14 mouse cellular contexts compared by ENCODE assay signal in the genomic region with DNA sequence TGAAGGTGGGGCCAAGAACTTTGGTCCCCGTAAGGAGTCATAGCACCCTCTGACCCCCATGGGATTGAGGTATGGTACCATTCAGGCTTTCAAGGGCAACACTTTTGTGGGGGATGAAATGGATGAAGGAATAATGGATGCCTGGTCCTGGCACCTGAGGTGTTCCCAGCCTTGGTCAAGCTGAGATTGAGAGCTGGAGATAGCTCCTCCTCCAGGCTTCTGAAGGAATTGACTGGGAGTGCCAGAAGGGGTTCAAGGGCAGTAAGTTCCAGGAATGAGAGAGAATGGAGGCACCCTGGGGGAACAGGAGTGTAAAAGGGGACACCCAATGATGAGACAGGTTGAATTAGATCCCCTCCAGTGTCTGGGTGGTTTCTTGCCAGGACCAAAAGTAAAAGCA. TPM values are rescaled to one million over a fixed set of nuclear protein-coding genes. Genes with fewer than 3 reads are reported as not detected.
DNase-seq lines count a peak whose midpoint lies in the region; ATAC-seq and TF ChIP-seq lines count a peak whose summit lies in the region.
"Had no signal": no experiment of that assay in that cellular context is flagged by ENCODE, and none has a peak within 500 bp of the region (broad histone marks: within the 10 kb centered on the region; RNA-seq: fewer than 3 reads in every experiment).

No protein-coding gene starts in this region.

- ATAC-seq in hindbrain, embryonic 12.5 days (ENCODE audit: low FRiP score) = no peak
- no peak for ATAC-seq in hindbrain, embryonic 11.5 days (ENCODE audit: low FRiP score)
- ATAC-seq in hindbrain, embryonic 15.5 days (ENCODE audit: low FRiP score, low read depth) = no peak

- 74% methylated on average over 1 of the region's 1 CpGs for WGBS in hindbrain, embryonic 12.5 days
- WGBS in hindbrain, embryonic 11.5 days = 70% methylated on average over 1 of the region's 1 CpGs
- 56% methylated on average over 1 of the region's 1 CpGs for WGBS in hindbrain, embryonic 15.5 days
- 49% methylated on average over 1 of the region's 1 CpGs for WGBS in small intestine, adult 2 months

- TF ChIP-seq CTCF in small intestine, adult 2 months (IDR thresholded peaks at IDR 0.05; ENCODE audit: extremely low read depth, insufficient read length, insufficient replicate concordance, low read depth, low read length) = peak; percentile 15; the same call in 1 of the 2 replicates

- no peak overlapping the region for H3K27ac ChIP-seq in hindbrain, embryonic 12.5 days
- H3K27ac ChIP-seq in hindbrain, embryonic 11.5 days (ENCODE audit: low read depth, low read length) = no peak overlapping the region
- no peak overlapping the region for H3K27ac ChIP-seq in hindbrain, embryonic 15.5 days (replicated peaks)
- H3K27ac ChIP-seq in small intestine, adult 2 months (ENCODE audit: insufficient read depth, low read depth, low read length) = no peak overlapping the region
- H3K27ac ChIP-seq: heart, embryonic 15.5 days; liver, embryonic 15.5 days had no signal

- H3K27me3 ChIP-seq in hindbrain, embryonic 12.5 days = peaks cover 81% of the 10 kb centered on the region
- peaks cover 43% of the 10 kb centered on the region for H3K27me3 ChIP-seq in hindbrain, embryonic 11.5 days (ENCODE audit: control insufficient read depth, insufficient read depth, low read length)
- H3K27me3 ChIP-seq in hindbrain, embryonic 15.5 days = peaks cover 11% of the 10 kb centered on the region; the same call in 1 of the 2 replicates
- H3K27me3 ChIP-seq in small intestine, adult 2 months (ENCODE audit: control insufficient read depth, insufficient read depth, low read length) = peaks cover 17% of the 10 kb centered on the region

- TF ChIP-seq POLR2A in small intestine, adult 2 months (IDR thresholded peaks at IDR 0.05; ENCODE audit: low read depth, low read length) = no peak

- DNase-seq in hindbrain, embryonic 11.5 days (ENCODE audit: low spot score) = no peak
- DNase-seq in right cerebral cortex, postnatal 10 days (ENCODE audit: low spot score in 2 of 2) = peak; percentile 43 to 45
- no peak for DNase-seq in right cerebral cortex, postnatal 14 days
- no peak for DNase-seq in ovary, postnatal 14 days (ENCODE audit: low spot score)
- DNase-seq in retina, postnatal 1 day = no peak
- DNase-seq: cerebellum, postnatal 36 days; gastrocnemius, postnatal 36 days; kidney, adult 9 months had no signal

- H3K9ac ChIP-seq in hindbrain, embryonic 12.5 days = no peak overlapping the region
- no peak overlapping the region for H3K9ac ChIP-seq in hindbrain, embryonic 11.5 days (ENCODE audit: low read depth, low read length)
- no peak overlapping the region for H3K9ac ChIP-seq in hindbrain, embryonic 15.5 days
- H3K9ac ChIP-seq: liver, embryonic 15.5 days had no signal

- H3K36me3 ChIP-seq in hindbrain, embryonic 12.5 days = no peaks in the 10 kb centered on the region
- no peaks in the 10 kb centered on the region for H3K36me3 ChIP-seq in hindbrain, embryonic 11.5 days (ENCODE audit: control insufficient read depth, insufficient read depth, low read length)
- H3K36me3 ChIP-seq in hindbrain, embryonic 15.5 days = no peaks in the 10 kb centered on the region
- no peaks in the 10 kb centered on the region for H3K36me3 ChIP-seq in small intestine, adult 2 months (ENCODE audit: control insufficient read depth, insufficient read depth, low read length)
- H3K36me3 ChIP-seq: heart, embryonic 15.5 days; liver, embryonic 15.5 days had no signal

- no peaks in the 10 kb centered on the region for H3K9me3 ChIP-seq in hindbrain, embryonic 12.5 days (replicated peaks)
- H3K9me3 ChIP-seq in hindbrain, embryonic 11.5 days (ENCODE audit: control insufficient read depth, low read length) = no peaks in the 10 kb centered on the region
- no peaks in the 10 kb centered on the region for H3K9me3 ChIP-seq in hindbrain, embryonic 15.5 days
- H3K9me3 ChIP-seq: heart, embryonic 15.5 days; liver, embryonic 15.5 days; megakaryocyte, embryonic 14.5 days had no signal

- H3K4me2 ChIP-seq in hindbrain, embryonic 12.5 days (replicated peaks) = peak overlapping the region; percentile 85; the same call in 1 of the 2 replicates
- no peak overlapping the region for H3K4me2 ChIP-seq in hindbrain, embryonic 11.5 days (replicated peaks; ENCODE audit: low read depth, low read length)
- H3K4me2 ChIP-seq in hindbrain, embryonic 15.5 days = peak overlapping the region; percentile 85
- H3K4me2 ChIP-seq: liver, embryonic 15.5 days had no signal

- H3K4me3 ChIP-seq in hindbrain, embryonic 12.5 days = no peak overlapping the region
- no peak overlapping the region for H3K4me3 ChIP-seq in hindbrain, embryonic 11.5 days (ENCODE audit: low read depth, low read length)
- peak overlapping the region; percentile 75; the same call in 1 of the 2 replicates for H3K4me3 ChIP-seq in hindbrain, embryonic 15.5 days
- no peak overlapping the region for H3K4me3 ChIP-seq in small intestine, adult 2 months (ENCODE audit: low read depth, low read length)
- H3K4me3 ChIP-seq: heart, embryonic 15.5 days; liver, embryonic 15.5 days; megakaryocyte, embryonic 14.5 days had no signal

- H3K4me1 ChIP-seq in hindbrain, embryonic 12.5 days = peaks cover 59% of the 10 kb centered on the region
- H3K4me1 ChIP-seq in hindbrain, embryonic 11.5 days (replicated peaks; ENCODE audit: control insufficient read depth, insufficient read depth, low read length) = peaks cover 12% of the 10 kb centered on the region
- peaks cover 74% of the 10 kb centered on the region for H3K4me1 ChIP-seq in hindbrain, embryonic 15.5 days (replicated peaks)
- peaks cover 23% of the 10 kb centered on the region for H3K4me1 ChIP-seq in small intestine, adult 2 months (ENCODE audit: control insufficient read depth, insufficient read depth, insufficient read length, low read length)

RNA-seq across cellular contexts. Expression of gene Foxo6, which starts 3.0 kb away (rescaled TPM):
- polyA plus RNA-seq in hindbrain, embryonic 12.5 days (2016; fragmentation: Nextera tagmentation; extraction: Ambion mirVana) = 0.48 and 0.90 TPM in 2 replicates
- polyA plus RNA-seq in hindbrain, embryonic 11.5 days (2014; fragmentation: Nextera tagmentation; extraction: Ambion mirVana) = 0.20 and 0.39 TPM in 2 replicates
- 1.0 and 1.3 TPM in 2 replicates for polyA plus RNA-seq in hindbrain, embryonic 15.5 days (2015; fragmentation: Nextera tagmentation; extraction: Ambion mirVana)
- polyA plus RNA-seq in small intestine, adult 2 months (2012; rRNA removed) = 7.2 and 38.9 TPM in 2 replicates
- polyA plus RNA-seq: liver, embryonic 15.5 days had no signal

Comparison
In these comparisons a context has a peak if more than half of its experiments do, and no peak if none do; other contexts are left out.
1. DNase-seq: peak in right cerebral cortex, postnatal 10 days (2 of 2); none in hindbrain, embryonic 11.5 days (single experiment), right cerebral cortex, postnatal 14 days (single experiment), ovary, postnatal 14 days (single experiment) and retina, postnatal 1 day (single experiment).